Mouse (Mus musculus): ENCODE measurements around the gene Timd2.
"Not testable (repeated sequence)": the region's sequence is repeated elsewhere in the genome, so short reads cannot be mapped to it uniquely, and the experiment has no call there.

Gene Timd2

GRCm38 (mm10) chr11:46706664-46707356, at the start of gene Timd2:
Timd2 (minus strand) TSS chr11:46707061.
- no peak for DNase-seq (ENCODE audit: extremely low read depth, low read depth, low spot score)

DNA sequence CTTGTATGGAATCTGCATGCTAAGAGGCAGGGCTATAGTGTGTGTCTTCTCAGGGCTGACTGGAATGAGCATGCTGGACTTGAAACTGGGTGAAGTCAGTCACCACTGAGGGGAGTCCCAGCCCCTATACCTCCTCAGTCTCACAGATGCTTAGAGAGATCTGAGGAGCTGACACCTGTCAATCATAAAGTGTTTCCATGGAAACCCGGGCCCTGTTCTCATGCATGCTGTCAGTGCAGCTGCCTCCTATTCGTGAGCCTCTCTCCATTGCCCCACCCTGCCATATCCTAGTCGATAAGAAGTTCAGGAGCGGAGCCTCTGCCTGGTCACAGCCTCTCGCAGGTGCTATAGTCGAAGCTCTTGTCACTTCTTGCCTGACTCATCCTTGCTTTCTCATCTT, 48.9 kb upstream of the Timd2 start:
- DNase-seq (ENCODE audit: extremely low read depth, low read depth, low spot score) = not testable (repeated sequence)

DNA sequence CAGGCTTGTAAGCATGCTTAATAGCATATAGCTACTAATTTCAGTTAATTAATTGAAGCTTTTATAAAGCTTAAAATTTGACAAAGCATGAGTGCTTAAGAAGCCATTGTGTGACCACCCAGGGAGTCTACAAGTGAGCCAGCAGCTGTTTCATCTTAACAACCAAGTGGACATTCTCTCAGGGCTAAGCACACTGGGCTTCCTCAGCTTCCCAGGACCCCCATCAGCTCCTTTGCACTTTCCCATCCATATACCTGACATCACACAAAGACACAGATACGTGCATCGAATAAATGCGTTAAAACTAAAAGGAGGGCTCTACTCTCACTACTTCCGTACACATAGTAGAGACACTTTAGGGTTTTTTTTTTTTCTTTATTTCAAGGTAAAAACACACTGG, 47.8 kb upstream of the Timd2 start:
- no peak for DNase-seq (ENCODE audit: extremely low read depth, low read depth, low spot score)

DNA sequence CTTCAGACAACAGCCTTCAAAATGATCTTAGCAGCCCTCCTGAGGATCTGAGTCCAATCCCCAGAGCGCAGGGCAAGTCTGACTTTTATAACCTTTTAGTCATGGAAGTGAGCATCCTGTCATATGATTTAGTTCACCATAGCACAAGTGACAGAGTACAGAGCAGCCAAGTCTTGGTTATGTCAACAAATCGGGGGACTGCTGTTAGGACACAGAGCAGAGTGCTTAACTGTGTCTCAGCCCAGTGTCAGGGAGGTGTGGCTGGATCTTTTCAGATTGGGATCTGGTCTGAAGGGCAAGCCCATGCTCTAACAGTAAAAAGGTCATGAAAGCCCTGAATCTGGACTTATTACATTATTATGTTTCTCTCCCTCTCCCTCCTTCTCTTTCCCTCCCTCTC, 46.8 kb upstream of the Timd2 start:
- no peak for DNase-seq (ENCODE audit: extremely low read depth, low read depth, low spot score)

GRCm38 (mm10) chr11:46747996-46748395, 41.1 kb upstream of the Timd2 start:
- DNase-seq (ENCODE audit: extremely low read depth, low read depth, low spot score) = no peak

GRCm38 (mm10) chr11:46741716-46742115, 34.9 kb upstream of the Timd2 start:
- no peak for DNase-seq (ENCODE audit: extremely low read depth, low read depth, low spot score)

DNA sequence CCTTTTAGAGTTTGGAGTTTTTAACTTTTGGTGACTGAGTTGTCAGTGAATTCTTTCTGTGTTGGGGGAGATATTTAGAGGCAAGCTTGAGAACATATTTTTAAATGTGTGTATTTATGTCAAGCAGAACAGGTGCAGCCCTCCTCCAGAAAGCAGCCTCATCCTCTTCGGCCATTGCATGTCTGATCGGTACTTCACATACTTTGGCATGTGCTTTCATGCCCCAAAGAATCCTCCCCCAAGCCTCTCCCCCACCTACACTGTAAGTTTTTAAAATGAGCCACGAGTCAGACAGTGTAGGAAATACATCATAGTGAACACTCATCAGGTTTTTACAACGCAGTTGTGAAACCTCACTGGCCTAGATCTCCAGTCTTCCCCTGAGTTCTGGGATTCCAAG, 34.0 kb upstream of the Timd2 start:
- DNase-seq (ENCODE audit: extremely low read depth, low read depth, low spot score) = no peak

DNA sequence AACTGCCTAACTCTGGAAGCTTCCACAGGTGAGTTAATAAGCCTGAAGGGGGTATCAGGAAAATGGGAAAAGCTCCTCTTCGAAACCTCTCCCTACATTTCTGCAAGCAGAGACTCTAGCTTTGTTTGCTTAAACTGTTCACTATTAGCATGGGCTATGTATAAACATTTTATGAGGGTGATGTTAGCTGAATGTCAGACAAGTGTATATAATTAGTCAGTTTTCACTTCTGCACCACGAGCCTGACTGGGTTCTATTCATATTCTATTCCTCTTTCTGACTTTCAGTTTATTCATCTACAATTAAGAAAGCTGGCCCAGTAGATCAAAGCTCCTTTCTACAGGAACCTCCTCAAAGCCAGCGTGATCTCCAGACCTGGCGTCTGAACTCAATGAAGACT, 32.6 kb upstream of the Timd2 start:
- DNase-seq (ENCODE audit: extremely low read depth, low read depth, low spot score) = no peak

- DNase-seq (ENCODE audit: extremely low read depth, low read depth, low spot score) = not testable (repeated sequence)
These were observed 28.2 kb upstream of the Timd2 start, which contains the start of gene Havcr1 for GRCm38 (mm10) chr11:46735076-46735475. Havcr1 (plus strand) TSS chr11:46735080.

DNA sequence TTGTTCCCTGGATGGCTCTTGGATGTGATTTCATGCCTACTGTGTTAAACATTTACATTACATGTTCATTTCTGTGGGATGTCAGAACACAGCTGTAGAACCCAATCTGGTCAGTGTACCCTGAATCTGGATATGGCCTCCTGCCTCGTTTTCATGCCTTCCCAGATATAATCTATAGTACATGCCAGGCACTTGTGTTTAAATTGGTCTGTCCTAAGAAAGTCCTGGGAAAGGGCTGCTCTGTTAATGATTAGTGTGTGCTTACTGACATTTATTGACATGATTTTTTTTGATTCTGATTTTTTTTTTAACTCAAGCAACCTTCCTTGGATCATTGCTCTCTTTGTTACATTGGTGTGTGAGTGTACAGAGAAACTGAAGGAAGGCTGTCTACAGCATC, 27.8 kb upstream of the Timd2 start:
- no peak for DNase-seq (ENCODE audit: extremely low read depth, low read depth, low spot score)

DNA sequence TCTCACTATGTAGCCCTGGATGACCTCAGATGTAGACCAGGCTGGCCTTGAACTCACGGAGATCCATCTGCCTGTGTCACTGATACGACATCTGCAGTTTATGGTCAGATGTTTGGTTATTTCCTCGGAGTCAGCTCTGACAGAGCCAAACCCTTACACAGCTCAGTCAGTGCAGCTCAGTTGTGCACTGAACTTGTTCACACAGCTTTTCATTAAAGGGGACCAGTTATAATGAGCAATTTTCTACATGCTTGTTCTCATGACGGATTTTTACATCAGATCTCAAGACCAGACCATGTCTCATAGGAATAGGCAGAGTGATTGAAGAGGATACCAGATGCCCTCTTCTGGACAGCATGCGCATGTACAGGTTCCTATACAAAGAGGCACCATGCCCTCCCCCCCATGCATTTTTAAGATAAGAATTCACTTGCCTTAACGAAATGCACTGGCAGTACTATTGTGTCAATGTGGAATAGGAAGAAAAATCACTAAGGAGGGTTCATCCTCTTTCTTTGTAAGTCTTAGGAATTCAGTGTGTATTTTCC, 26.5 kb upstream of the Timd2 start:
- no peak for DNase-seq (ENCODE audit: extremely low read depth, low read depth, low spot score)

DNA sequence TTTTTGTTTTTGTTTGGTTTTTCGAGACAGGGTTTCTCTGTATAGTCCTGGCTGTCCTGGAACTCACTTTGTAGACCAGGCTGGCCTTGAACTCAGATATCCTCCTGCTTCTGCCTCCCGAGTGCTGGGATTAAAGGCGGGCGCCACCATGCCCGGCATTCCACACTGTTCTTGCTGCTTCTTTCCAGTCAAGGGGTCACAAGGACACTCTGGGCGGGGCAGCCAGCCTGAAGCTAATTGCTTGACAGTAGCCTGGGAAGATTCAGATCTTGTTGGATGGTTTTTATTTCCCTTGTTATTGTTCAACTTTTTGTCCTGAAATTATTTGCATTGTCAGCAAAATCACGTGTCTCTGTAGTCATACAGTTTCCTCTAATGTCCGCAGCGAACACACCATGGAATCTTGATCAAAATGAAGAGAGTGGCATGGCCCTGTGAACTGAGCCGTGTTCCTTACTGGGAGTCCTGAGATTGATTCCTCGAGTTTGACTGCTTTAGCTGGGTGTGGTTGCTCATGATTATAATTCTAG, 24.7 kb upstream of the Timd2 start:
- no peak for DNase-seq (ENCODE audit: extremely low read depth, low read depth, low spot score)

- no peak for DNase-seq (ENCODE audit: extremely low read depth, low read depth, low spot score)
These were observed 8.0 kb downstream of the Timd2 start for GRCm38 (mm10) chr11:46698830-46699229.

DNA sequence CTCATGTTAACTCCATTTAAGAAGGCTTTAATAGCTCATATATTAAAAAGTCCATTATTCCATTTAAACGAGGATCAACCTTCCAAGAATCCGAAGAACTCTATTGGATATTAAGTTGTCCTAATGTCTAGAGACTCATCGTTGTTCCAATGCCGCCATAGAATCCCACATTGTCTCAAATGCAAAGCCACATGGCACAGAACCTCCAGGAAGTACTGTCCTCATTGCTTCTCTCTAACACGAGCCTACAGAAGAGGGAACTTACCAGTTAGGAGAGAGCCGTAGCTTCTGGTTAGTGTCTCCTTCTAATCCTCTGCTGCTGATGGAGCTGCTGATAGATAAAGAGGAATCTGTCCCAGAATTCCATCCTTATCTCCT, 8.6 kb downstream of the Timd2 start:
- DNase-seq (ENCODE audit: extremely low read depth, low read depth, low spot score) = no peak

DNA sequence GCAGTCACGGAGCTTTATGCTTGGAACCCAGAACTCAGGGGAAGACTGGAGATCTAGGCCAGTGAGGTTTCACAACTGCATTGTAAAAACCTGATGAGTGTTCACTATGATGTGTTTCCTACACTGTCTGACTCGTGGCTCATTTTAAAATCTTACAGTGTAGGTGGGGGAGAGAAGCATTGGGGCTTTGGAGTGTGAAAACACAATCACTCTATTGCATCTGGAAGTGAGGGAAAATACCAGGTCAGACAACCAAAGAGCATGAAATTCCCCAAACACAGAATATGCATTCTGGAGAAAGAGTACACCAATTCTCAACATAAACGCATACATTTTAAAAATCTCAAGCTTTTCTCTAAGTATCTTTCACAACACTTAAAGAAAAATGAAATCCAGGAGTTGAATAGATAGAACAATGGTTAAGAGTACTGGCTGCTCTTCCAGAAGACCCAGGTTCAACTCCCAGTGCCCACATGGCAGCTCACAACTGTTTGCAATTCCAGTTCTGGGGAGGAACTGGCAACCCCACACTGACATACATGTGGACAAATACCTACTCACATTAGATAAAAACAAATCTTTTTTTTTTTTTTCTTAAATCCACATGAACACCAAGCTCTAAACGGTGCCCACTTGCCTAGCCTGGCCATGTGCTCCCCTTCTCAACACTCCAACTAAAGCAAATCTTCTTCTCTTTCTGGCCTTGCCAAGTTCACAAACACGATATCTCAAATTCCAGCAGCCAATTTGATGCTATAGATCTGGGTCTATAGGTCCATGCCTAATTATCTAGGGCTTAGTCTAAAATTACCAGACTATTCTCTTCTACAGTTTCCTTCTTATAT, 9.2 kb downstream of the Timd2 start:
- DNase-seq (ENCODE audit: extremely low read depth, low read depth, low spot score) = no peak

DNA sequence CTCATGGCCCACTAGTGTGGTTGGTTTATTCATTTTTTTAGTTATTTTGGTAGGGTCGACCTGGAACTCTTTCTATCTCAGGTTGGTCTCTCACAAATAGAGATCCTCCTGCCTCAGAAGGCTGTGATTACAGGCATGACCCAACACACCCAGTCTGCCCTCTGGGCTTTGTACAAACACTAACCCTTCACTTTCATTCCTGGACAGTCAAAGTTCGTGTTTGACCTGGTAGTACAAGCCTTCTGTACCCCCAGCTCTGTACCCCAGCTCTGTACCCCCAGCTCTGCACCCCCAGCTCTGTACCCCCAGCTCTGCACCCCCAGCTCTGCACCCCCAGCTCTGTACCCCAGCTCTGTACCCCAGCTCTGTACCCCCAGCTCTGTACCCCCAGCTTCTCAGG, 11.0 kb downstream of the Timd2 start:
- not testable (repeated sequence) for DNase-seq (ENCODE audit: extremely low read depth, low read depth, low spot score)

- DNase-seq (ENCODE audit: extremely low read depth, low read depth, low spot score) = no peak
These were observed 16.7 kb downstream of the Timd2 start for GRCm38 (mm10) chr11:46690136-46690535.

DNA sequence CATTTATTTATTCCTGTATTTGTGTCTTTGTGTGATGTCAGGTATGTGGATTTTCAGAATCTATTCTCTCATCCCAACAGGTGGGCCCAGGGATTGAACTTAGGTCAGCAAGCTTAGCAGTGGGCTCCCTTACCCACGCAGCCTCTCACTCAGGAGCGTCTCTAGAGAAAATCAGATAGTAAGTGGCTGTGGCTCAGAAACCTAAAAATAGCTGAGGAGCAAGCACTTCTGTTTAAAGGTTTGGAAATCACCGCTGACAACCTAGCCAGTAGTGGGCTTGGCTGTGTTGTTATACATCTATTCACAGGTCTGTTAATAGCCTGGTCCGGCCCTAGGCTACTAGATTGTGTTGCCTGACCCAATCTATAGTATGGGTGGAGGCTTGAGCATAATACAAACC, 23.1 kb downstream of the Timd2 start:
- DNase-seq (ENCODE audit: extremely low read depth, low read depth, low spot score) = no peak

DNA sequence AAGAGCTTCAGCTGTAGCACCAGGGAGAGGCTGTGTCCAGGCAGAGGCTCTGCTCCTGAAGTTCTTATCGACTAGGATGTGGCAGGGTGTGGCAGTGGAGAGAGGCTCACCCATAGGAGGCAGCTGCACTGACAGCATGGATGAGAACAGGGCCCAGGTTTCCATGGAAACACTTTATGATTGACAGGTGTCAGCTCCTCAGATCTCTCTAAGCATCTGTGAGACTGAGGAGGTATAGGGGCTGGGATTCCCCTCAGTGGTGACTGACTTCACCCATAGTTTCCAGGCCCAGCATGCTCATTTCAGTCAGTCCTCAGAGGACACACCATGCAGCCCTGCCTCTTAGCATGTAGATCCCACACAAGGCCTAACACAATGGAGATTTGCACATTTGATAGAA, 24.0 kb downstream of the Timd2 start:
- DNase-seq (ENCODE audit: extremely low read depth, low read depth, low spot score) = no peak

DNA sequence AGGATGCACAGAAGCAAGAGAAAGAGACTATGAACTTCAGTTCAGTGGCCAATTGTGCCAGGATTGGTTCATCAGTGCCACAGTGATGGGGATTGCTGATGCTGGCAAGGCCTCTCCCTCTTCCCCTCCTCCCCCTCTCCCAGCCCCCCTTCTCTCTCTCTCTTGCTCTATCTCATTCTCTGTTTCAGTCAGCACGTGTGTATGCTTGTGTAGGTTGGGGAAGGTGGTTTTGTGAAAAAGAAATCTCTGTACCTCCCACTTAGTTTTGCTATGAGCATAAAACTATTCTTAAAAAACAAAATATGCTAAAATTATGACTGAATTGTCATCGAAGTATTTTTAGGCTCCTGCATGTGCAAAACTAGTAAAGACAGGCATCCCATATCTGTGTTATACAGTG, 38.9 kb downstream of the Timd2 start:
- DNase-seq (ENCODE audit: extremely low read depth, low read depth, low spot score) = no peak

GRCm38 (mm10) chr11:46667105-46667504, 39.8 kb downstream of the Timd2 start:
- DNase-seq (ENCODE audit: extremely low read depth, low read depth, low spot score) = no peak
